ENCODE assay signal across 17 mouse cellular contexts in genomic region chr6:18335393-18335792, GRCm38 (mm10).
"Had no signal": no experiment of that assay in that cellular context is flagged by ENCODE, and none has a peak within 500 bp of the region (broad histone marks: within the 10 kb centered on the region; RNA-seq: fewer than 3 reads in every experiment).

No protein-coding gene starts in this region.

- H3K9me3 ChIP-seq: lung, embryonic 15.5 days; megakaryocyte, embryonic 14.5 days; midbrain, embryonic 13.5 days; midbrain, embryonic 15.5 days; neural tube, embryonic 12.5 days; stomach, embryonic 15.5 days had no signal

- H3K4me3 ChIP-seq: lung, embryonic 15.5 days; megakaryocyte, embryonic 14.5 days; midbrain, embryonic 13.5 days; midbrain, embryonic 15.5 days; neural tube, embryonic 12.5 days; stomach, embryonic 15.5 days had no signal

- H3K27ac ChIP-seq: lung, embryonic 15.5 days; macrophage; midbrain, embryonic 13.5 days; midbrain, embryonic 15.5 days; neural tube, embryonic 12.5 days; stomach, embryonic 15.5 days; stomach, postnatal 0 days had no signal

- DNase-seq: lung, adult 2 months; lung, postnatal 14 days; lung, postnatal 36 days; right cerebral cortex, postnatal 14 days; thymus, adult 2 months; thymus, postnatal 25 days; thymus, postnatal 4 days had no signal

- H3K36me3 ChIP-seq: lung, embryonic 15.5 days; midbrain, embryonic 13.5 days; midbrain, embryonic 15.5 days; neural tube, embryonic 12.5 days; stomach, embryonic 15.5 days had no signal

- H3K4me1 ChIP-seq: lung, embryonic 15.5 days; megakaryocyte, embryonic 14.5 days; midbrain, embryonic 13.5 days; midbrain, embryonic 15.5 days; neural tube, embryonic 12.5 days; stomach, embryonic 15.5 days had no signal

- H3K4me2 ChIP-seq: lung, embryonic 15.5 days; midbrain, embryonic 11.5 days; midbrain, embryonic 13.5 days; midbrain, embryonic 15.5 days; neural tube, embryonic 12.5 days; stomach, embryonic 15.5 days had no signal

- H3K27me3 ChIP-seq: lung, embryonic 15.5 days; megakaryocyte, embryonic 14.5 days; midbrain, embryonic 13.5 days; midbrain, embryonic 15.5 days; neural tube, embryonic 12.5 days; stomach, embryonic 15.5 days had no signal

- ATAC-seq: lung, postnatal 0 days; midbrain, embryonic 13.5 days; midbrain, embryonic 15.5 days had no signal

- H3K9ac ChIP-seq: lung, embryonic 15.5 days; midbrain, embryonic 13.5 days; midbrain, embryonic 15.5 days; neural tube, embryonic 12.5 days; stomach, embryonic 15.5 days had no signal
